Mouse (Mus musculus) gastrocnemius, adult 18-20 months (tissue): ENCODE data around the gene Cish. TPM values are rescaled to one million over a fixed set of nuclear protein-coding genes. Genes with fewer than 3 reads are reported as not detected.

Experiments
- DNase-seq: peaks from one replicate; pipeline ENCODE4 v3.0.0; 2021; ENCODE audit warnings: low spot score
- total RNA-seq, 2 experiments: library from RNA; stranded (reverse); gene quantifications; 2 replicates each; pipeline ENCODE4 v1.2.3; 2021

The Cish gene
- total RNA-seq, 2 experiments from 2014 or later: 6.0 to 6.6 TPM

GRCm38 (mm10) chr9:107275710-107276109, 20.1 kb upstream of the Cish start:
- DNase-seq: no peak

- no peak for DNase-seq
Measured at GRCm38 (mm10) chr9:107277603-107278002, 18.2 kb upstream of the Cish start.

GRCm38 (mm10) chr9:107278126-107278525, 17.7 kb upstream of the Cish start:
- no peak for DNase-seq

GRCm38 (mm10) chr9:107278527-107279377, 17.1 kb upstream of the Cish start:
- DNase-seq: peak; percentile 55

- peak; percentile 84 for DNase-seq
Measured at GRCm38 (mm10) chr9:107279378-107280321, 16.2 kb upstream of the Cish start.

- no peak for DNase-seq
Measured at GRCm38 (mm10) chr9:107280322-107281027, 15.4 kb upstream of the Cish start.

- DNase-seq: no peak
Measured at GRCm38 (mm10) chr9:107281241-107281987, 14.4 kb upstream of the Cish start.

- no peak for DNase-seq
Measured at GRCm38 (mm10) chr9:107282951-107283350, 12.9 kb upstream of the Cish start.

- no peak for DNase-seq
Measured at GRCm38 (mm10) chr9:107285009-107285408, 10.8 kb upstream of the Cish start.

- DNase-seq: no peak
Measured at GRCm38 (mm10) chr9:107287294-107287693, 8.5 kb upstream of the Cish start.

- DNase-seq: no peak
Measured at GRCm38 (mm10) chr9:107288105-107288650, 7.6 kb upstream of the Cish start.

- no peak for DNase-seq
Measured at GRCm38 (mm10) chr9:107288711-107289110, 7.1 kb upstream of the Cish start.

GRCm38 (mm10) chr9:107289211-107290076, 6.4 kb upstream of the Cish start, which contains the start of gene Mapkapk3:
Mapkapk3 (minus strand) TSS chr9:107289877.
- DNase-seq: peak; percentile 93

GRCm38 (mm10) chr9:107290897-107291296, 4.9 kb upstream of the Cish start:
- peak; percentile 88 for DNase-seq

GRCm38 (mm10) chr9:107294249-107294648, 1.6 kb upstream of the Cish start:
- peak; percentile 82 for DNase-seq

- no peak for DNase-seq
Measured at GRCm38 (mm10) chr9:107295616-107296015, 210 bp upstream of the Cish start.

GRCm38 (mm10) chr9:107296041-107296440, 215 bp downstream of the Cish start:
- no peak for DNase-seq

- peak; percentile 97 for DNase-seq
Measured at GRCm38 (mm10) chr9:107296501-107296965, 707 bp downstream of the Cish start.

- no peak for DNase-seq
Measured at GRCm38 (mm10) chr9:107297059-107297458, 1.2 kb downstream of the Cish start.
